Mouse (Mus musculus) induced T-regulatory cell, adult 2 months (primary cell): ENCODE data around the gene Araf.

ENCODE experiments used
- DNase-seq: peaks from one replicate; pipeline ENCODE4 v3.0.0-alpha.2; 2012; ENCODE audit warnings: low read depth

Araf gene

GRCm38 (mm10) chrX:20848256-20848984 lies 50.8 kb downstream of the Araf start:
- DNase-seq = peak; percentile 96

DNA sequence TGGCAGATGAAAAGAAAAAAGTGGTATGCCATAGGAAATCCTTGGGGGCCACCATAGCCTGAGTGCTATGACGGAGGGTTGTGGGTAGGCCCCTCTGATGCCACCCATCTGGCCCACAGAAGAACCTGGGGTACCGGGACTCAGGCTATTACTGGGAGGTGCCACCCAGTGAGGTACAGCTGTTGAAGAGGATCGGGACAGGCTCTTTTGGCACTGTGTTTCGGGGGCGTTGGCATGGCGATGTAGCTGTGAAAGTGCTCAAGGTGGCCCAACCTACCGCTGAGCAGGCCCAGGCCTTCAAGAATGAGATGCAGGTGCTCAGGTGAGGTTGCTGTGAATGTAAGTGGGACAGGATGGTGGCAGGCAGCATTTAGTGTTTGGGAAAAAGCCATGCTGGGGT lies 56.2 kb downstream of the Araf start:
- DNase-seq = no peak

- no peak for DNase-seq
Measured at GRCm38 (mm10) chrX:20861453-20862104, 64.0 kb downstream of the Araf start.

GRCm38 (mm10) chrX:20862105-20863065 lies 64.8 kb downstream of the Araf start:
- DNase-seq = no peak

- DNase-seq = peak; percentile 5
Measured at GRCm38 (mm10) chrX:20863161-20864101, 65.8 kb downstream of the Araf start.

DNA sequence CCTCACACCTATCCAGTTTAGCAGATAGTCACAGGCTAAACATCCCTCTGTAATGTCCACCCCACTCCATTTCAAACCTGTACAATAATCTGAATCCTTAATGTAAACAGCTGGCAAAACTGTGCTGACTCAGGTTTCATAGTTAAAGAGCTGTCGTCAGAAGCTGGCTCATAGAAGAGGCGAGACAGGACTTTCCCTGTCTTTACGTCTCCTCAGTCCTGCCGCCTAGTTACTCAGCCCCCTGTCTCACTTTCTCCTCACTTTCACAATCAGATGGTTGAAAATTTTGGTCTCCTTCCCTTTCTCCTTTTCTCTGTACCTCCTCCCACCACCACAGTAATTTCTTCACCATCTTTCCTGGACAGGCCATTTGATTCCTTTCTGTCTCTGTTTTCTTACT lies 70.5 kb downstream of the Araf start:
- no peak for DNase-seq

DNA sequence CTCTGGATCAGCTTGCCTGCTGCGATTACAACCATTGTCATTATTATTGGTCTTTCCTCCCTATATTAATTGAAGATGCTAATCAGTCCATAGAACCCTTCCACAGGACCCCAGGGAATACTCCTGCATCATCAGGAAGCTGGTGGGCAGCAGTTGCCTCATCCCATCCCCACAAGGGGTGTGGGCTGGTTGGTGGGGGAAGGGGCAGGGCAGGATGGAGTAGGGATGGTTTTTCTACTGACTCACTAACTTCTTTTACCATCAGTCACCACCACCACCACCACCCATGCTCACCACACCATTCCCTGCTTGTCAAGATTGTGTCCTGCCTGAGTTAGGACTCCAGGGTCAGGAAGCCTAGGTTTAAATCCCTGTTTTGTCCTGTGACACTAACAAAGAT lies 71.6 kb downstream of the Araf start:
- DNase-seq = no peak

GRCm38 (mm10) chrX:20869962-20870513 lies 72.4 kb downstream of the Araf start, which contains the start of gene Timp1:
Timp1 (plus strand) TSS chrX:20870166.
- DNase-seq = no peak

GRCm38 (mm10) chrX:20872928-20873500 lies 75.4 kb downstream of the Araf start:
- DNase-seq = no peak

- DNase-seq = no peak
Measured at GRCm38 (mm10) chrX:20875241-20875640, 77.6 kb downstream of the Araf start.

DNA sequence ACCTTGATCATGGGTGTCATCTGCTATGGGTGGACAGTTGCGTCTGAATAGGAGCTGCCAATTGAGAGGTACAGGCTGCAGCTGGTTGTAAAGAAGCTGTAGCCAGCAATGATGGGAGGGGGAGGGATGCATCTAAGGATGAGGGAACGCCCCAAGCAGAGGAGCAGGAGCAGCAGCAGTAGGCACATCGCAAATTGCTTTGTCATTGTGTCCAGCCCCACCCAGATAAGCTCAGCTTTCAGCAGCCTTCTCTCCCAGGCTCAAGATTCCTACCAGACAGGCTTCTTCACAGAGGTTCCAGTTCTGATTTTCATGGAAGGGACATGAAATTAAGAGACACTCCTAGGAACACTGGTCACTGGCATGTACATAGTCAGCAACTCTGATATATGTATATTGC lies 112.5 kb downstream of the Araf start:
- no peak for DNase-seq
